Mouse (Mus musculus): Measurements from ENCODE around the gene Brpf3. TPM values are rescaled to one million over a fixed set of nuclear protein-coding genes. Genes with fewer than 3 reads are reported as not detected.

Gene Brpf3
- polyA plus RNA-seq, 1 experiment: 109 TPM

DNA sequence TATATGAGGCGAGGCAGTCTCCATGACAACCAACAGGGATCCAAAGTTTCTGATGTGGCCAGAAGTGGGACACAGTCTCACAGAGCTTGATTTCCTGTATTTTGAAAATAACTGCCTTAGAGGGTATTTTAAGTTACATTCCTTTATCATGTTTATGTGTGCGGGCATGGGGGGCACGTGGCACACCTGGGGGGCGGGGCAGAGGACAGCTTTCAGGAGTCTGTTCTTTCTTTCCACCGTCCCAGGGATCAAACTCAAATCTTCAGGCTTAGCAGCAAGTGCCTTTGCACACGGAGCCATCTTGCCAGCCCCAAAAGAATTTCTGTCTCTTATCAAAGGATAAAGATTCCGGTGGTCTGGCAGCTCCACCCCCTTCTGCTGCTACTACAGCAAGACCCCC lies 63.0 kb downstream of the Brpf3 start:
- TF ChIP-seq CTCF (IDR thresholded peaks at IDR 0.05; ENCODE audit: extremely low read depth, insufficient read length, insufficient replicate concordance, low read depth, low read length): no peak
- no peak for TF ChIP-seq POLR2A (IDR thresholded peaks at IDR 0.05; ENCODE audit: low read depth, low read length)
- Histone ChIP-seq H3K4me1 (ENCODE audit: control insufficient read depth, insufficient read depth, insufficient read length, low read length) (0 out of 2 replicates have a peak, but pooled peaks cover 5% of the 10 kb centered on the region), H3K27ac (ENCODE audit: insufficient read depth, low read depth, low read length) (no peak overlapping the region), H3K27me3 (ENCODE audit: control insufficient read depth, insufficient read depth, low read length) (no peaks in the 10 kb centered on the region), H3K4me3 (ENCODE audit: low read depth, low read length) (no peak overlapping the region), H3K36me3 (ENCODE audit: control insufficient read depth, insufficient read depth, low read length) (no peaks in the 10 kb centered on the region)
- WGBS: 69% methylated on average over 7 of the region's 7 CpGs

DNA sequence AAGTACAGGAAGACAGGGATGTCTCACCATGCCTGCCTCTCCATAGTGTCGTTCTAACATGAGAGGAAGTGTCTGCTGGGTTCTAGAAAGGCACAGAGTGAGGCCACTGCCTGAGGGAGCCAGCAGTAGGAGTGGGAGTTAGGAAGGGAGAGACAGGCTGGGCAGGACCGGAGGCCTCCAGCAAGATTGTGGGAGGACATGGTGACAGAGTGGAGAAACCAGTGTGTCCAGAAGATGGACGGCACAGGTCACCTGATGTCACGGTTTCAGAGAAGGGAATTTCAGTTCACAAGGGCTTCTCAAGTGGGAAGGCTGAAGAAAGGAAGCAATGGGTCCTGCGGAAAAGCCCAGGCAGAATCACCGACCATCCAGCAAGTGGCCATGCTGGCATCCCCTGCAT lies 63.6 kb downstream of the Brpf3 start:
- Histone ChIP-seq H3K36me3 (ENCODE audit: control insufficient read depth, insufficient read depth, low read length) (no peaks in the 10 kb centered on the region), H3K27ac (ENCODE audit: insufficient read depth, low read depth, low read length) (no peak overlapping the region), H3K4me3 (ENCODE audit: low read depth, low read length) (no peak overlapping the region), H3K4me1 (ENCODE audit: control insufficient read depth, insufficient read depth, insufficient read length, low read length) (0 out of 2 replicates have a peak, but pooled peaks cover 5% of the 10 kb centered on the region), H3K27me3 (ENCODE audit: control insufficient read depth, insufficient read depth, low read length) (no peaks in the 10 kb centered on the region)
- 82% methylated on average over 6 of the region's 6 CpGs for WGBS
- TF ChIP-seq POLR2A (IDR thresholded peaks at IDR 0.05; ENCODE audit: low read depth, low read length) (no peak), CTCF (IDR thresholded peaks at IDR 0.05; ENCODE audit: extremely low read depth, insufficient read length, insufficient replicate concordance, low read depth, low read length) (no peak)

DNA sequence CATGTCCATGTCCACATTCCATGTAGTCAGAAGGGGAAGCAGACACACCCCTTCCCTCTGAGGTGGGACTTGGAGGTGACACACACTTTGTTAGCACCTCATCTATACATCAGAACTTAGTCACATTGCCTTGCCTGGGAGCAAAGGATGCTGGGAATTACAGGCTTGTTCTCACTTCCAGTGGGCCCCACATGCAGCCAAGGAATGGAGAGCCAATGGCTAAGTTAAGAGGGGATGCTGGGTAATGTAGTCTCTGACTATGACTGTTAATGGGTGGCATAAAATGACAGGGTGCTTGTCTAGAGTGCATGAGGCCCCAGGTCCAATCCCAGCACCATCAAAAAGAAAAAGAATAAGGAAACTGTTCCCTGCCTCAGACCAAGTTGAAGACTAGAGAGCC lies 66.0 kb downstream of the Brpf3 start:
- Histone ChIP-seq H3K27ac (ENCODE audit: insufficient read depth, low read depth, low read length) (no peak overlapping the region), H3K36me3 (ENCODE audit: control insufficient read depth, insufficient read depth, low read length) (no peaks in the 10 kb centered on the region), H3K27me3 (ENCODE audit: control insufficient read depth, insufficient read depth, low read length) (no peaks in the 10 kb centered on the region), H3K4me1 (ENCODE audit: control insufficient read depth, insufficient read depth, insufficient read length, low read length) (peaks cover 8% of the 10 kb centered on the region; the same call in 1 of the 2 replicates), H3K4me3 (ENCODE audit: low read depth, low read length) (no peak overlapping the region)
- TF ChIP-seq POLR2A (IDR thresholded peaks at IDR 0.05; ENCODE audit: low read depth, low read length) (no peak), CTCF (IDR thresholded peaks at IDR 0.05; ENCODE audit: extremely low read depth, insufficient read length, insufficient replicate concordance, low read depth, low read length) (no peak)

DNA sequence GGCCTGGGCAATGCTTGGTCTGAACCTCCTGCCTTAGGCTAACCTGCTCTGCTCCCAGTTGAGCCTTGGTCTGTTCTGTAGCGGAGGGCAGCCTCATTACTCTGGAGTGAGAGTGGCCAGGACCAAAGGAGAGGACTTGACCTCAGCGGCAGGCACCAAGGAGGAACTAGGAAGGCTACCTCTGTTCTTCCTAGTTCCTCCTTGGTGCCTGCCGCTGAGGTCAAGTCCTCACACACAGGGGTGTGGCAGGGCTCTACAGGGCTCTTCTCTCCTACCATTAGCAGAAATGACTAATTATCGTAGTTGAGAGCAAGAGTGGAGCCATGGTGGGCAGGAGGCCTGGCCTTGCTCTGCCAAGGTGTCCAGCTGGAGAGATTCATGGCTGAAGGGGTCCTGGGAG lies 66.5 kb downstream of the Brpf3 start:
- H3K36me3 ChIP-seq (ENCODE audit: control insufficient read depth, insufficient read depth, low read length): no peaks in the 10 kb centered on the region
- TF ChIP-seq POLR2A (IDR thresholded peaks at IDR 0.05; ENCODE audit: low read depth, low read length) (no peak), CTCF (IDR thresholded peaks at IDR 0.05; ENCODE audit: extremely low read depth, insufficient read length, insufficient replicate concordance, low read depth, low read length) (no peak)
- no peaks in the 10 kb centered on the region for H3K27me3 ChIP-seq (ENCODE audit: control insufficient read depth, insufficient read depth, low read length)
- WGBS: 64% methylated on average over 4 of the region's 4 CpGs
- H3K4me3 ChIP-seq (ENCODE audit: low read depth, low read length): no peak overlapping the region
- no peak overlapping the region for H3K27ac ChIP-seq (ENCODE audit: insufficient read depth, low read depth, low read length)
- H3K4me1 ChIP-seq (ENCODE audit: control insufficient read depth, insufficient read depth, insufficient read length, low read length): peaks cover 9% of the 10 kb centered on the region; the same call in 1 of the 2 replicates

DNA sequence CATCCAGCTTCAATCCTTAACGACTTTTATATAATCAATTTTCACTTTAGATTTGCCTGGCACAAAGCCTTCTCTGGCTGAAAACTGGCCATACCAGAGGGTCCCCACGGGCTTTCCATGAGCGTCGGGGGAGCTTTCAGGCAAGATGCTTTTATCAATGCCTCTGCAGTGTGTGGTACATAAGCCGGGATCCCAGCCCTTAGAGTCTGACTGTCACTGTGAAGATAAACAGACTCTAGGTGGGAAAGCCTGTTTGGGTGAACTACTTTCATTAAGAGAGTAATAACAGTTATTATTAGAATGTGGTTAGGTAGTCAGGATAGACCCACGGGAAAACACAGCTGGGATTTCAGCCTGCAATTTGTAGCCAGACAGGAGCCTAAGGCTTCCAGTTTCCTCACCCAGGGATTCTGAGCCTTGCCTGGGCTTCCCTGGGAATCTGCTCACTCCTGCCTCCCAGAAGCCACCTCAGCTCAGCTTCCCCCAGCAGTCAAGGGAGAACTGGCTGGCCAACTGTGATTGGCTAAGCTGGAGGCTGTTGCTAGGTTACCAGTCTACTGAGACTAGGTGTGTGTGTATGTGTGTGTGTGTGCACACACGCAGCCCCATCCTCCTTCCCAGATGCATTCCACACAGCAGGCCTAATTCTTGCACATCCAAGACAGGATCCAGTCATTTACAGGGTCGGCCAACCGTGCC lies 68.7 kb downstream of the Brpf3 start:
- peaks cover 9% of the 10 kb centered on the region; the same call in 1 of the 2 replicates for H3K4me1 ChIP-seq (ENCODE audit: control insufficient read depth, insufficient read depth, insufficient read length, low read length)
- no peak overlapping the region for H3K27ac ChIP-seq (ENCODE audit: insufficient read depth, low read depth, low read length)
- H3K27me3 ChIP-seq (ENCODE audit: control insufficient read depth, insufficient read depth, low read length): no peaks in the 10 kb centered on the region
- no peak overlapping the region for H3K4me3 ChIP-seq (ENCODE audit: low read depth, low read length)
- no peak for TF ChIP-seq CTCF (IDR thresholded peaks at IDR 0.05; ENCODE audit: extremely low read depth, insufficient read length, insufficient replicate concordance, low read depth, low read length)
- no peak for TF ChIP-seq POLR2A (IDR thresholded peaks at IDR 0.05; ENCODE audit: low read depth, low read length)
- H3K36me3 ChIP-seq (ENCODE audit: control insufficient read depth, insufficient read depth, low read length): no peaks in the 10 kb centered on the region
- 80% methylated on average over 9 of the region's 9 CpGs for WGBS

DNA sequence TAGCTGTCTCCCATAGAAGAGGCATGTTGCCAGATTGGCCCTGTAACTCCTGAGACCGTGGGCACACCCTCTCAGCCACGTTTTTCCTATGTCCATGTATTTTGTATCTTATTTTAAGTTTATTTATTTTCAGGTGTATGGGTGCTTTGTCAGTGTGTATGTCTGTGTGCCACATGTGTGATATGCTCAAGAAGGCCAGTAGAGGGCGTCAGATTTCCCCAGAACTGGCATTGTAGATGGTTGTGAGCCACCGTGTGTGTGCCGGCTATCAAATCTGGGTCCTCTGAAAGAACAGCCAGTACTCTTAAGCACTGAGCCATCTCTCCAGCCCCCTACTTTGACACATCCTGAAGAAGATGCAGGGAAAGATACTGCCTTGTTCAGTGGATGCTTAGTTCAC lies 69.5 kb downstream of the Brpf3 start:
- Histone ChIP-seq H3K4me3 (ENCODE audit: low read depth, low read length) (no peak overlapping the region), H3K36me3 (ENCODE audit: control insufficient read depth, insufficient read depth, low read length) (no peaks in the 10 kb centered on the region), H3K27me3 (ENCODE audit: control insufficient read depth, insufficient read depth, low read length) (no peaks in the 10 kb centered on the region), H3K27ac (ENCODE audit: insufficient read depth, low read depth, low read length) (no peak overlapping the region), H3K4me1 (ENCODE audit: control insufficient read depth, insufficient read depth, insufficient read length, low read length) (peaks cover 12% of the 10 kb centered on the region; the same call in 1 of the 2 replicates)
- TF ChIP-seq CTCF (IDR thresholded peaks at IDR 0.05; ENCODE audit: extremely low read depth, insufficient read length, insufficient replicate concordance, low read depth, low read length): no peak
- no peak for TF ChIP-seq POLR2A (IDR thresholded peaks at IDR 0.05; ENCODE audit: low read depth, low read length)
- WGBS: 72% methylated on average over 5 of the region's 5 CpGs

DNA sequence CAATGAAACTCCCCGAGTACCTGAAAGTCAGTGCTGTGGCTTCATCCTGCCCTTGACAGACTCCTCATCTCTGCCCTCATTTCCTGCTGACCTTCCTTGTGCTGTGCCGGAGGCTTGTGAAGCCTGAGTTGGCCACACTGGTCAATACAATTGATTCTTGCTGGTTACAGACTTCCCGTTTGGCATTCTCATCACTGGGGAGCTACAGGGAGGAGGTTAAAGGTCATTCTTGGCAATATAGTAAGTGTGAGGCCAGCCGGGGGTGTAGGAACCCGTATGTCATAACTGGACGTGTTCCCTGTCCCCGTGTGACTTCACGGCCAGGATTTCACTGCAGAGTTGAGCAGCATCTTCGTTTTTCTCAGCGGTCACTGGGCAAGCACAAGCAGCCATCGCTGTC lies 70.9 kb downstream of the Brpf3 start:
- no peaks in the 10 kb centered on the region for H3K36me3 ChIP-seq (ENCODE audit: control insufficient read depth, insufficient read depth, low read length)
- peaks cover 15% of the 10 kb centered on the region for H3K4me1 ChIP-seq (ENCODE audit: control insufficient read depth, insufficient read depth, insufficient read length, low read length)
- 37% methylated on average over 11 of the region's 11 CpGs for WGBS
- H3K27me3 ChIP-seq (ENCODE audit: control insufficient read depth, insufficient read depth, low read length): no peaks in the 10 kb centered on the region
- no peak overlapping the region for H3K4me3 ChIP-seq (ENCODE audit: low read depth, low read length)
- no peak for TF ChIP-seq POLR2A (IDR thresholded peaks at IDR 0.05; ENCODE audit: low read depth, low read length)
- no peak for TF ChIP-seq CTCF (IDR thresholded peaks at IDR 0.05; ENCODE audit: extremely low read depth, insufficient read length, insufficient replicate concordance, low read depth, low read length)
- H3K27ac ChIP-seq (ENCODE audit: insufficient read depth, low read depth, low read length): no peak overlapping the region

Measured in small intestine, adult 2 months (tissue).